Mouse (Mus musculus): ENCODE data around the gene Stard3. TPM values are rescaled to one million over a fixed set of nuclear protein-coding genes. Genes with fewer than 3 reads are reported as not detected.

Gene Stard3
- polyA plus RNA-seq, 1 experiment = 25.8 TPM

- no peak for TF ChIP-seq MAX (IDR thresholded peaks at IDR 0.05; ENCODE audit: low read depth)
- no peak for TF ChIP-seq E2F4 (IDR thresholded peaks at IDR 0.05; ENCODE audit: insufficient read depth)
- TF ChIP-seq MYOD1 (IDR thresholded peaks at IDR 0.05; ENCODE audit: control insufficient read depth in 1 of 3, insufficient read length in 2 of 3, low read depth in 2 of 3) = no peak
- TF ChIP-seq TCF12 (IDR thresholded peaks at IDR 0.05; ENCODE audit: insufficient read depth, poor library complexity, severe bottlenecking) = no peak
- TF ChIP-seq POLR2AphosphoS2 (IDR thresholded peaks at IDR 0.05; ENCODE audit: insufficient read length, low read depth) = no peak
- TF ChIP-seq TCF3 (IDR thresholded peaks at IDR 0.05; ENCODE audit: insufficient read length, low read depth) = no peak
- TF ChIP-seq POLR2A (IDR thresholded peaks at IDR 0.05; ENCODE audit: insufficient read length, low read depth) = no peak
- TF ChIP-seq USF1 (IDR thresholded peaks at IDR 0.05; ENCODE audit: low read depth) = no peak
- TF ChIP-seq MYOG (IDR thresholded peaks at IDR 0.05; ENCODE audit: control insufficient read depth in 1 of 3, insufficient read depth in 1 of 3, insufficient read length in 2 of 3, low read depth in 2 of 3) = no peak
- TF ChIP-seq SRF (IDR thresholded peaks at IDR 0.05; ENCODE audit: control insufficient read depth, insufficient read length, low read depth) = no peak
- TF ChIP-seq CEBPB (IDR thresholded peaks at IDR 0.05; ENCODE audit: insufficient read depth, poor library complexity, severe bottlenecking) = no peak
- TF ChIP-seq REST (IDR thresholded peaks at IDR 0.05; ENCODE audit: insufficient read depth, insufficient read length) = no peak
- Histone ChIP-seq H3K4me2 (ENCODE audit: low read depth) (no peak overlapping the region), H3K79me2 (ENCODE audit: control insufficient read depth, insufficient read depth) (no peaks in the 10 kb centered on the region), H3K27me3 (ENCODE audit: control insufficient read depth, insufficient read depth, insufficient read length) (peaks cover 19% of the 10 kb centered on the region), H3K4me3 (no peak overlapping the region), H3K36me3 (ENCODE audit: control insufficient read depth, insufficient read depth) (no peaks in the 10 kb centered on the region), H3ac (ENCODE audit: control insufficient read depth, insufficient read length) (no peak overlapping the region)
Measured at GRCm38 (mm10) chr11:98390141-98390540, 32.0 kb downstream of the Stard3 start.

GRCm38 (mm10) chr11:98392034-98392433 lies 33.9 kb downstream of the Stard3 start:
- H3K27me3 ChIP-seq (ENCODE audit: control insufficient read depth, insufficient read depth, insufficient read length) = peaks cover 13% of the 10 kb centered on the region
- TF ChIP-seq CEBPB (IDR thresholded peaks at IDR 0.05; ENCODE audit: insufficient read depth, poor library complexity, severe bottlenecking) (no peak), MYOD1 (IDR thresholded peaks at IDR 0.05; ENCODE audit: control insufficient read depth in 1 of 3, insufficient read length in 2 of 3, low read depth in 2 of 3) (no peak), E2F4 (IDR thresholded peaks at IDR 0.05; ENCODE audit: insufficient read depth) (no peak), REST (IDR thresholded peaks at IDR 0.05; ENCODE audit: insufficient read depth, insufficient read length) (no peak), SRF (IDR thresholded peaks at IDR 0.05; ENCODE audit: control insufficient read depth, insufficient read length, low read depth) (no peak), TCF12 (IDR thresholded peaks at IDR 0.05; ENCODE audit: insufficient read depth, poor library complexity, severe bottlenecking) (no peak), TCF3 (IDR thresholded peaks at IDR 0.05; ENCODE audit: insufficient read length, low read depth) (no peak), USF1 (IDR thresholded peaks at IDR 0.05; ENCODE audit: low read depth) (no peak), MAX (IDR thresholded peaks at IDR 0.05; ENCODE audit: low read depth) (no peak), MYOG (IDR thresholded peaks at IDR 0.05; ENCODE audit: control insufficient read depth in 1 of 3, insufficient read depth in 1 of 3, insufficient read length in 2 of 3, low read depth in 2 of 3) (no peak)

GRCm38 (mm10) chr11:98392645-98393044 lies 34.5 kb downstream of the Stard3 start:
- H3K79me2 ChIP-seq (ENCODE audit: control insufficient read depth, insufficient read depth) = no peaks in the 10 kb centered on the region
- no peak overlapping the region for H3ac ChIP-seq (ENCODE audit: control insufficient read depth, insufficient read length)
- H3K36me3 ChIP-seq (ENCODE audit: control insufficient read depth, insufficient read depth) = no peaks in the 10 kb centered on the region
- peaks cover 7% of the 10 kb centered on the region for H3K27me3 ChIP-seq (ENCODE audit: control insufficient read depth, insufficient read depth, insufficient read length)
- H3K4me3 ChIP-seq = no peak overlapping the region
- peak overlapping the region; percentile 14 for H3K4me2 ChIP-seq (ENCODE audit: low read depth)
- TF ChIP-seq USF1 (IDR thresholded peaks at IDR 0.05; ENCODE audit: low read depth) (no peak), TCF3 (IDR thresholded peaks at IDR 0.05; ENCODE audit: insufficient read length, low read depth) (no peak), CEBPB (IDR thresholded peaks at IDR 0.05; ENCODE audit: insufficient read depth, poor library complexity, severe bottlenecking) (no peak), MYOG (IDR thresholded peaks at IDR 0.05; ENCODE audit: control insufficient read depth in 1 of 3, insufficient read depth in 1 of 3, insufficient read length in 2 of 3, low read depth in 2 of 3) (no peak), MYOD1 (IDR thresholded peaks at IDR 0.05; ENCODE audit: control insufficient read depth in 1 of 3, insufficient read length in 2 of 3, low read depth in 2 of 3) (no peak), E2F4 (IDR thresholded peaks at IDR 0.05; ENCODE audit: insufficient read depth) (no peak), TCF12 (IDR thresholded peaks at IDR 0.05; ENCODE audit: insufficient read depth, poor library complexity, severe bottlenecking) (no peak)

More at GRCm38 (mm10) chr11:98392034-98392433, 33.9 kb downstream of the Stard3 start:
- H3K36me3 ChIP-seq (ENCODE audit: control insufficient read depth, insufficient read depth) = no peaks in the 10 kb centered on the region
- no peaks in the 10 kb centered on the region for H3K79me2 ChIP-seq (ENCODE audit: control insufficient read depth, insufficient read depth)
- H3ac ChIP-seq (ENCODE audit: control insufficient read depth, insufficient read length) = no peak overlapping the region
- no peak overlapping the region for H3K4me2 ChIP-seq (ENCODE audit: low read depth)
- no peak overlapping the region for H3K4me3 ChIP-seq

- peak overlapping the region; percentile 2 for H3K4me2 ChIP-seq (ENCODE audit: low read depth)
- H3K4me3 ChIP-seq = no peak overlapping the region
- peak in 1 of 3 experiments; percentile 73 for TF ChIP-seq MYOD1 (IDR thresholded peaks at IDR 0.05; ENCODE audit: control insufficient read depth in 1 of 3, insufficient read length in 2 of 3, low read depth in 2 of 3)
- peak in 1 of 3 experiments; percentile 47 for TF ChIP-seq MYOG (IDR thresholded peaks at IDR 0.05; ENCODE audit: control insufficient read depth in 1 of 3, insufficient read depth in 1 of 3, insufficient read length in 2 of 3, low read depth in 2 of 3)
- TF ChIP-seq USF1 (IDR thresholded peaks at IDR 0.05; ENCODE audit: low read depth) = no peak
Measured at GRCm38 (mm10) chr11:98393317-98393716, 35.1 kb downstream of the Stard3 start.

GRCm38 (mm10) chr11:98394301-98394700 lies 36.1 kb downstream of the Stard3 start:
- H3K27me3 ChIP-seq (ENCODE audit: control insufficient read depth, insufficient read depth, insufficient read length) = no peaks in the 10 kb centered on the region
- TF ChIP-seq SRF (IDR thresholded peaks at IDR 0.05; ENCODE audit: control insufficient read depth, insufficient read length, low read depth) = no peak
- TF ChIP-seq MYOG (IDR thresholded peaks at IDR 0.05; ENCODE audit: control insufficient read depth in 1 of 3, insufficient read depth in 1 of 3, insufficient read length in 2 of 3, low read depth in 2 of 3) = peak in 1 of 3 experiments; percentile 34
- no peak overlapping the region for H3K4me3 ChIP-seq
- peak overlapping the region; percentile 27 for H3K4me2 ChIP-seq (ENCODE audit: low read depth)
- H3K79me2 ChIP-seq (ENCODE audit: control insufficient read depth, insufficient read depth) = no peaks in the 10 kb centered on the region
- no peaks in the 10 kb centered on the region for H3K36me3 ChIP-seq (ENCODE audit: control insufficient read depth, insufficient read depth)
- H3ac ChIP-seq (ENCODE audit: control insufficient read depth, insufficient read length) = no peak overlapping the region

More at GRCm38 (mm10) chr11:98393317-98393716, 35.1 kb downstream of the Stard3 start:
- H3K79me2 ChIP-seq (ENCODE audit: control insufficient read depth, insufficient read depth) = no peaks in the 10 kb centered on the region
- no peaks in the 10 kb centered on the region for H3K36me3 ChIP-seq (ENCODE audit: control insufficient read depth, insufficient read depth)
- H3K27me3 ChIP-seq (ENCODE audit: control insufficient read depth, insufficient read depth, insufficient read length) = no peaks in the 10 kb centered on the region
- H3ac ChIP-seq (ENCODE audit: control insufficient read depth, insufficient read length) = no peak overlapping the region
